Mouse (Mus musculus) midbrain, embryonic 15.5 days (tissue): ENCODE data around the gene Ccar1. TPM values are rescaled to one million over a fixed set of nuclear protein-coding genes. Genes with fewer than 3 reads are reported as not detected.
"Not testable (repeated sequence)": the region's sequence is repeated elsewhere in the genome, so short reads cannot be mapped to it uniquely, and the experiment has no call there.

Experiments
- ATAC-seq: fragments of 200-750 bp; cut with Nextera tagmentation; replicated peaks from 2 replicates; pipeline ENCODE4 v1.8.0; 2017; ENCODE audit warnings: moderate TSS enrichment
- H3K27ac ChIP-seq: fragments of 300-500 bp; sonication (generic); 2 replicates; pipeline ENCODE4 v1.5.1; 2015; ENCODE audit warnings: mild to moderate bottlenecking, inconsistent platforms
- H3K27me3 ChIP-seq: fragments of 300-500 bp; sonication (generic); replicated peaks from 2 replicates; pipeline ENCODE4 v1.6.1; 2015; ENCODE audit warnings: inconsistent platforms
- H3K36me3 ChIP-seq: fragments of 300-500 bp; sonication (generic); replicated peaks from 2 replicates; pipeline ENCODE4 v1.6.1; 2015; ENCODE audit warnings: inconsistent platforms
- H3K4me1 ChIP-seq: fragments of 300-500 bp; sonication (generic); 2 replicates; pipeline ENCODE4 v1.6.1; 2015; ENCODE audit warnings: inconsistent platforms
- H3K4me2 ChIP-seq: fragments of 300-500 bp; sonication (generic); 2 replicates; pipeline ENCODE4 v1.6.1; 2015; ENCODE audit warnings: inconsistent platforms, mild to moderate bottlenecking, moderate library complexity
- H3K4me3 ChIP-seq: fragments of 300-500 bp; sonication (generic); 2 replicates; pipeline ENCODE4 v1.5.1; 2015; ENCODE audit warnings: mild to moderate bottlenecking, inconsistent platforms
- H3K9ac ChIP-seq: fragments of 300-500 bp; sonication (generic); 2 replicates; pipeline ENCODE4 v1.6.1; 2015; ENCODE audit warnings: mild to moderate bottlenecking, inconsistent platforms
- H3K9me3 ChIP-seq: fragments of 300-500 bp; sonication (generic); 2 replicates; pipeline ENCODE4 v1.6.1; 2016; ENCODE audit warnings: inconsistent platforms
- WGBS: fragments of 180-500 bp; shearing (Covaris S2); methylation state at CpG from one replicate; pipeline ENCODE4 v1.1.7; 2015; ENCODE audit warnings: mixed read lengths; 5-methylcytosine and 5-hydroxymethylcytosine counted together
- polyA plus RNA-seq: library from polyadenylated mRNA; unstranded; fragments of >200 nt; fragmentation: Nextera tagmentation; extraction: Ambion mirVana; gene quantifications from 2 replicates; pipeline ENCODE4 v1.2.1, GENCODE M21; 2015

Gene Ccar1
- polyA plus RNA-seq, 1 experiment from 2014 or later = 113 TPM

- not testable (repeated sequence) for ATAC-seq, H3K4me3 ChIP-seq, H3K4me1 ChIP-seq, H3K9ac ChIP-seq, H3K27ac ChIP-seq, H3K9me3 ChIP-seq, H3K27me3 ChIP-seq, H3K36me3 ChIP-seq, H3K4me2 ChIP-seq
- WGBS = 91% methylated on average over 8 of the region's 8 CpGs
These were observed 71.5 kb downstream of the Ccar1 start for GRCm38 (mm10) chr10:62720574-62720973.

- H3K36me3 ChIP-seq = no peaks in the 10 kb centered on the region
- H3K27ac ChIP-seq = no peak overlapping the region
- no peaks in the 10 kb centered on the region for H3K27me3 ChIP-seq
- no peak overlapping the region for H3K4me3 ChIP-seq
- H3K4me1 ChIP-seq = no peaks in the 10 kb centered on the region
- no peaks in the 10 kb centered on the region for H3K9me3 ChIP-seq
- H3K4me2 ChIP-seq = no peak overlapping the region
- no peak overlapping the region for H3K9ac ChIP-seq
- 85% methylated on average over 10 of the region's 10 CpGs for WGBS
- ATAC-seq = no peak
These were observed 78.6 kb downstream of the Ccar1 start for GRCm38 (mm10) chr10:62713457-62713856.

GRCm38 (mm10) chr10:62703579-62703978, 88.5 kb downstream of the Ccar1 start:
- ATAC-seq = no peak
- WGBS = 77% methylated on average over 4 of the region's 4 CpGs

GRCm38 (mm10) chr10:62702436-62702835, 89.7 kb downstream of the Ccar1 start:
- Histone ChIP-seq H3K27me3 (no peaks in the 10 kb centered on the region), H3K36me3 (no peaks in the 10 kb centered on the region), H3K9ac (no peak overlapping the region), H3K4me3 (no peak overlapping the region), H3K9me3 (no peaks in the 10 kb centered on the region), H3K4me2 (no peak overlapping the region), H3K4me1 (no peaks in the 10 kb centered on the region), H3K27ac (no peak overlapping the region)
- WGBS = 91% methylated on average over 4 of the region's 4 CpGs
- ATAC-seq = no peak

More at GRCm38 (mm10) chr10:62703579-62703978, 88.5 kb downstream of the Ccar1 start:
- Histone ChIP-seq H3K4me3 (no peak overlapping the region), H3K4me2 (no peak overlapping the region), H3K9ac (no peak overlapping the region), H3K4me1 (no peaks in the 10 kb centered on the region), H3K27ac (no peak overlapping the region), H3K27me3 (no peaks in the 10 kb centered on the region), H3K36me3 (no peaks in the 10 kb centered on the region), H3K9me3 (no peaks in the 10 kb centered on the region)

Other genes with a start within 250 kb of the Ccar1 start
- 76.4 and 77.3 TPM in 2 replicates for gene Kif1bp, start 213.8 kb downstream of the Ccar1 start, polyA plus RNA-seq
- 13.2 and 15.0 TPM in 2 replicates for gene Ddx21, start 190.0 kb downstream of the Ccar1 start, polyA plus RNA-seq
- 83.7 and 88.1 TPM in 2 replicates for gene Ddx50, start 141.1 kb downstream of the Ccar1 start, polyA plus RNA-seq
- gene Stox1, start 66.2 kb downstream of the Ccar1 start, polyA plus RNA-seq = 3.3 and 4.2 TPM in 2 replicates
- gene Tet1, start 116.7 kb upstream of the Ccar1 start, polyA plus RNA-seq = 41.8 and 43.0 TPM in 2 replicates
- gene Slc25a16, start 128.3 kb upstream of the Ccar1 start, polyA plus RNA-seq = 13.9 and 14.3 TPM in 2 replicates
- 4.4 and 4.8 TPM in 2 replicates for gene Dna2, start 154.7 kb upstream of the Ccar1 start, polyA plus RNA-seq
- gene Rufy2, start 187.9 kb upstream of the Ccar1 start, polyA plus RNA-seq = 61.2 and 65.5 TPM in 2 replicates
- 167 and 175 TPM in 2 replicates for gene Hnrnph3, start 231.9 kb upstream of the Ccar1 start, polyA plus RNA-seq
- gene Pbld2, start 232.0 kb upstream of the Ccar1 start, polyA plus RNA-seq = 1.1 and 1.3 TPM in 2 replicates